In genomic region chr10:40629656-40630311, GRCm38 (mm10) we compare ENCODE assay signal across 10 mouse cellular contexts. TPM values are rescaled to one million over a fixed set of nuclear protein-coding genes. Genes with fewer than 3 reads are reported as not detected.
DNase-seq lines count a peak whose midpoint lies in the region; ATAC-seq lines count a peak whose summit lies in the region.
"Had no signal": no experiment of that assay in that cellular context is flagged by ENCODE, and none has a peak within 500 bp of the region (broad histone marks: within the 10 kb centered on the region; RNA-seq: fewer than 3 reads in every experiment).

TSS of gene Ddo (plus strand) at chr10:40630011.

- peaks cover 13% of the 10 kb centered on the region for H3K9me3 ChIP-seq in heart, embryonic 12.5 days (replicated peaks)
- no peaks in the 10 kb centered on the region for H3K9me3 ChIP-seq in midbrain, embryonic 10.5 days (replicated peaks)
- H3K9me3 ChIP-seq: G1E had no signal

- peaks cover 20% of the 10 kb centered on the region for H3K4me1 ChIP-seq in heart, embryonic 12.5 days (replicated peaks)
- 0 out of 2 replicates have a peak, but pooled peaks cover 8% of the 10 kb centered on the region for H3K4me1 ChIP-seq in midbrain, embryonic 10.5 days

- H3K27ac ChIP-seq in heart, embryonic 12.5 days (ENCODE audit: poor library complexity, severe bottlenecking): peak within 1 kb of the TSS; percentile 78
- H3K27ac ChIP-seq in midbrain, embryonic 10.5 days (replicated peaks): no peak within 1 kb of the TSS

- ATAC-seq in heart, embryonic 12.5 days (ENCODE audit: insufficient number of reproducible peaks, low FRiP score): peak; percentile 77

- no peaks in the 10 kb centered on the region for H3K36me3 ChIP-seq in heart, embryonic 12.5 days
- H3K36me3 ChIP-seq in midbrain, embryonic 10.5 days: no peaks in the 10 kb centered on the region
- H3K36me3 ChIP-seq: G1E had no signal

- H3K4me3 ChIP-seq in heart, embryonic 12.5 days: peak within 1 kb of the TSS; percentile 37
- H3K4me3 ChIP-seq in midbrain, embryonic 10.5 days: no peak within 1 kb of the TSS
- H3K4me3 ChIP-seq: erythroblast, embryonic 14.5 days had no signal

- peak within 1 kb of the TSS; percentile 30 for H3K9ac ChIP-seq in heart, embryonic 12.5 days

- WGBS in heart, embryonic 12.5 days: 53% methylated on average over 8 of the region's 8 CpGs
- WGBS in midbrain, embryonic 10.5 days: 83% methylated on average over 8 of the region's 8 CpGs

- H3K27me3 ChIP-seq in heart, embryonic 12.5 days (replicated peaks): no peaks in the 10 kb centered on the region
- H3K27me3 ChIP-seq in midbrain, embryonic 10.5 days (ENCODE audit: low read depth, poor library complexity, severe bottlenecking): no peaks in the 10 kb centered on the region

- peak within 1 kb of the TSS; percentile 62 for H3K4me2 ChIP-seq in heart, embryonic 12.5 days

- DNase-seq in layer of hippocampus, adult 11-12 months (ENCODE audit: low spot score): peak; percentile 55
- DNase-seq in layer of hippocampus, adult 9-10 months (ENCODE audit: low spot score): no peak
- peak; percentile 56 for DNase-seq in cerebellum, adult 8-10 months
- peak; percentile 53 to 55 for DNase-seq in layer of hippocampus, postnatal 10 days (ENCODE audit: low spot score in 2 of 2)
- no peak for DNase-seq in right cerebral cortex, postnatal 4 days
- no peak for DNase-seq in midbrain, embryonic 10.5 days (ENCODE audit: low spot score)
- no peak for DNase-seq in T-cell, adult 2 months (ENCODE audit: low spot score)

RNA-seq across cellular contexts. Expression of gene Ddo, which starts in this region (rescaled TPM):
- polyA plus RNA-seq in heart, embryonic 12.5 days (2016; fragmentation: Nextera tagmentation; extraction: Ambion mirVana): 10.1 and 10.6 TPM in 2 replicates
- total RNA-seq in layer of hippocampus, postnatal 10 days (2021): 1 to 10 TPM; 6.4 to 8.4 TPM
- polyA plus RNA-seq in midbrain, embryonic 10.5 days (2016; fragmentation: Nextera tagmentation; extraction: Ambion mirVana): 0.21 TPM in 1 of 2 replicates, not detected in the other
- polyA plus RNA-seq: erythroblast, embryonic 14.5 days; G1E had no signal

Comparison
In these comparisons a context has a peak if more than half of its experiments do, and no peak if none do; other contexts are left out.
1. DNase-seq: peak in layer of hippocampus, adult 11-12 months (single experiment), cerebellum, adult 8-10 months (single experiment) and layer of hippocampus, postnatal 10 days (2 of 2); none in layer of hippocampus, adult 9-10 months (single experiment), right cerebral cortex, postnatal 4 days (single experiment), midbrain, embryonic 10.5 days (single experiment) and T-cell, adult 2 months (single experiment).